Mouse (Mus musculus) neural tube, embryonic 15.5 days (tissue): Measurements from ENCODE around the gene Abhd15. TPM values are rescaled to one million over a fixed set of nuclear protein-coding genes. Genes with fewer than 3 reads are reported as not detected.

ENCODE experiments used
- ATAC-seq: fragments of 200-750 bp; cut with Nextera tagmentation; 2 replicates; pipeline ENCODE4 v1.8.0; 2017; ENCODE audit warnings: mild to moderate bottlenecking, moderate TSS enrichment, moderate library complexity; ENCODE audit not compliant: low FRiP score
- H3K27ac ChIP-seq: fragments of 300-500 bp; sonication (generic); replicated peaks from 2 replicates; pipeline ENCODE4 v1.5.1; 2015; ENCODE audit warnings: mild to moderate bottlenecking, inconsistent platforms
- H3K27me3 ChIP-seq: fragments of 300-500 bp; sonication (generic); replicated peaks from 2 replicates; pipeline ENCODE4 v1.6.1; 2015; ENCODE audit warnings: inconsistent platforms
- H3K36me3 ChIP-seq: fragments of 300-500 bp; sonication (generic); 2 replicates; pipeline ENCODE4 v1.6.1; 2015; ENCODE audit warnings: inconsistent platforms
- H3K4me1 ChIP-seq: fragments of 300-500 bp; sonication (generic); 2 replicates; pipeline ENCODE4 v1.6.1; 2015; ENCODE audit warnings: inconsistent platforms
- H3K4me2 ChIP-seq: fragments of 300-500 bp; sonication (generic); 2 replicates; pipeline ENCODE4 v1.6.1; 2015; ENCODE audit warnings: inconsistent platforms, mild to moderate bottlenecking, moderate library complexity
- H3K4me3 ChIP-seq: fragments of 300-500 bp; sonication (generic); replicated peaks from 2 replicates; pipeline ENCODE4 v1.5.1; 2015; ENCODE audit warnings: mild to moderate bottlenecking, inconsistent platforms
- H3K9ac ChIP-seq: fragments of 300-500 bp; sonication (generic); replicated peaks from 2 replicates; pipeline ENCODE4 v1.6.1; 2015; ENCODE audit warnings: mild to moderate bottlenecking, inconsistent platforms
- H3K9me3 ChIP-seq: fragments of 300-500 bp; sonication (generic); replicated peaks from 2 replicates; pipeline ENCODE4 v1.6.1; 2016; ENCODE audit warnings: inconsistent platforms
- WGBS: fragments of 180-500 bp; shearing (Covaris S2); methylation state at CpG from one replicate; pipeline ENCODE4 v1.1.7; 2015; ENCODE audit warnings: mixed read lengths; 5-methylcytosine and 5-hydroxymethylcytosine counted together
- polyA plus RNA-seq: library from polyadenylated mRNA; unstranded; fragments of >200 nt; fragmentation: Nextera tagmentation; extraction: Ambion mirVana; gene quantifications from 2 replicates; pipeline ENCODE4 v1.2.1, GENCODE M21; 2015

Gene Abhd15
- polyA plus RNA-seq = 2.1 and 3.4 TPM in 2 replicates

GRCm38 (mm10) chr11:77514832-77515636, at the start of gene Abhd15:
Gene Abhd15 (plus strand): TSS chr11:77515121.
- WGBS = under 1% methylated on average over 72 of the region's 72 CpGs
- Histone ChIP-seq H3K4me2 (peak within 1 kb of the TSS; percentile 98), H3K4me3 (peak within 1 kb of the TSS; percentile 63), H3K36me3 (no peaks in the 10 kb centered on the region), H3K9ac (peak within 1 kb of the TSS; percentile 53), H3K27me3 (peaks cover 38% of the 10 kb centered on the region), H3K9me3 (no peaks in the 10 kb centered on the region), H3K4me1 (peaks cover 38% of the 10 kb centered on the region), H3K27ac (peak within 1 kb of the TSS; percentile 28; the same call in 1 of the 2 replicates)
- peak; percentile 54 for ATAC-seq

- H3K27ac ChIP-seq = no peak overlapping the region
- WGBS = 38% methylated on average over 9 of the region's 9 CpGs
- H3K27me3 ChIP-seq = peaks cover 67% of the 10 kb centered on the region
- H3K4me1 ChIP-seq = peaks cover 17% of the 10 kb centered on the region
- no peak overlapping the region for H3K4me2 ChIP-seq
- H3K4me3 ChIP-seq = no peak overlapping the region
- no peaks in the 10 kb centered on the region for H3K9me3 ChIP-seq
- peaks cover 14% of the 10 kb centered on the region for H3K36me3 ChIP-seq
- no peak overlapping the region for H3K9ac ChIP-seq
- no peak for ATAC-seq
These were observed 48.4 kb upstream of the Abhd15 start for GRCm38 (mm10) chr11:77466544-77466943.

- Histone ChIP-seq H3K9me3 (no peaks in the 10 kb centered on the region), H3K27ac (no peak overlapping the region), H3K4me3 (no peak overlapping the region), H3K27me3 (peaks cover 62% of the 10 kb centered on the region), H3K9ac (no peak overlapping the region), H3K36me3 (peaks cover 20% of the 10 kb centered on the region), H3K4me1 (peaks cover 11% of the 10 kb centered on the region), H3K4me2 (no peak overlapping the region)
- ATAC-seq = no peak
- WGBS = 5% methylated on average over 25 of the region's 25 CpGs
These were observed 47.8 kb upstream of the Abhd15 start for GRCm38 (mm10) chr11:77467157-77467556.

DNA sequence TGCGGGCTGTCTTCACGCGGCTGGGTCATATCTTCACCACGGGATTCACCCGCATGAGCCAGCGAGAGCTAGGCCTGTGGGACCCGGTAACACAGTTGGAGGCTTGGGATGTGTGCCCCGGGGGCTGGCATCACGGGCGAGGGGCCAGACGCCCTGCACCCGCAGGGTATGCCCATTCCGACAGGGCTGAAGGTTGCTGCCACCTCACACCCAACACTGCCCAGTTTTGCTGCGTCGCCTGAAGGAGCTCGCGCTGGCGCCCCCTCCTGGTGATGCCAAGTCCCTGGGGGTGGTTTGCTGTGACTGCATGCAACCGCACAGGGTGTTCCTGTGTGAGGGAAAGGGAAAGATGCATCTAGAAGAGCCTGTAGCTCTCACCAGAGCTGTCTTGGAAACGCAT, 47.1 kb upstream of the Abhd15 start:
- WGBS = 13% methylated on average over 20 of the region's 20 CpGs
- H3K4me2 ChIP-seq = peak overlapping the region; percentile 30; the same call in 1 of the 2 replicates
- no peaks in the 10 kb centered on the region for H3K9me3 ChIP-seq
- peaks cover 26% of the 10 kb centered on the region for H3K36me3 ChIP-seq
- H3K4me3 ChIP-seq = no peak overlapping the region
- H3K4me1 ChIP-seq = peaks cover 5% of the 10 kb centered on the region
- peaks cover 59% of the 10 kb centered on the region for H3K27me3 ChIP-seq
- no peak overlapping the region for H3K27ac ChIP-seq
- ATAC-seq = no peak
- no peak overlapping the region for H3K9ac ChIP-seq

DNA sequence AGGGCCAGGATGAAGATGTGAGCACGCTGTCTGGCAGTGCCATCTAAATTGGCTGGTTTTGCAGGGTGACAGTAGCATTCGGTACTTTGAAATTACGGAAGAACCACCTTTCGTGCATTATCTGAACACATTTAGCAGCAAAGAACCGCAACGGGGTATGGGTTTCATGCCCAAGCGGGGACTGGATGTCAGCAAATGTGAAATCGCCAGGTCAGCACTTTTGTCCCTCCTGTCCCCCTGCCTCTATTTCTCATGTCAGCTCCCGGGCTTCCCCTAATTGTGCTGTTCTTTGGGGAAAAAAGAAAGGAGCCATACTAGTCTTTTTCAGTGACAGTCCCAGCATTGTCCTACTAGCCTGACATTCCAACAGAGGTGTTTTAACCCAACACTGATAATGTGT, 46.5 kb upstream of the Abhd15 start:
- WGBS = 82% methylated on average over 9 of the region's 9 CpGs
- Histone ChIP-seq H3K27ac (no peak overlapping the region), H3K4me1 (peaks cover 4% of the 10 kb centered on the region; the same call in 1 of the 2 replicates), H3K9ac (no peak overlapping the region), H3K4me2 (no peak overlapping the region), H3K9me3 (no peaks in the 10 kb centered on the region), H3K4me3 (no peak overlapping the region), H3K27me3 (peaks cover 54% of the 10 kb centered on the region), H3K36me3 (peaks cover 29% of the 10 kb centered on the region)
- no peak for ATAC-seq

- no peak for ATAC-seq
- H3K4me1 ChIP-seq = peaks cover 4% of the 10 kb centered on the region; the same call in 1 of the 2 replicates
- H3K9me3 ChIP-seq = no peaks in the 10 kb centered on the region
- H3K4me3 ChIP-seq = no peak overlapping the region
- H3K4me2 ChIP-seq = no peak overlapping the region
- 76% methylated on average over 27 of the region's 29 CpGs for WGBS
- no peak overlapping the region for H3K9ac ChIP-seq
- peaks cover 27% of the 10 kb centered on the region for H3K27me3 ChIP-seq
- H3K27ac ChIP-seq = no peak overlapping the region
- H3K36me3 ChIP-seq = peaks cover 37% of the 10 kb centered on the region
These were observed 43.5 kb upstream of the Abhd15 start for GRCm38 (mm10) chr11:77471407-77471806.

- H3K4me1 ChIP-seq = peaks cover 1% of the 10 kb centered on the region; the same call in 1 of the 2 replicates
- no peak overlapping the region for H3K4me2 ChIP-seq
- H3K9ac ChIP-seq = no peak overlapping the region
- no peak for ATAC-seq
- no peak overlapping the region for H3K27ac ChIP-seq
- H3K36me3 ChIP-seq = peaks cover 41% of the 10 kb centered on the region
- no peaks in the 10 kb centered on the region for H3K9me3 ChIP-seq
- H3K4me3 ChIP-seq = no peak overlapping the region
- 92% methylated on average over 16 of the region's 16 CpGs for WGBS
- H3K27me3 ChIP-seq = peaks cover 14% of the 10 kb centered on the region; the same call in 1 of the 2 replicates
These were observed 42.1 kb upstream of the Abhd15 start for GRCm38 (mm10) chr11:77472775-77473174.

DNA sequence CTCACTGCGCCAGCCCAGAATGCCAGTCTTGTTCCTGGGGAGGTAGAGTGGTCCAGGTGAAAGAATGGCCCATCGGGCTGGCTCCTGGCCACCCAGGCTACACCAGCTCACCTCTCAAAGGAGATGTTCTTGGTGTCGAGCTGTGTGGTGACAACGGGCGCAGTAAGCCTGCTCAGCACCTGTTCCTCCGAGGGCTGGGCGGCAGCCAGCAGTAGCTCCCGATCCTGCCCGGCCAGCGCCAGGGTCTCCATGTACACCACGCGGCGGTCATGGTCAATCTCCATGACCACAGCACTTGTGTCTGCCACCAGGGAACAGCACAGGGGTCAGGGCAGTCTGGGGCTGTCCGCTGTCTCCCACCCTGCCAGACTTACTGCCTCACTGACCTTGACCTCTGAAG, 38.7 kb upstream of the Abhd15 start:
- H3K4me3 ChIP-seq = no peak overlapping the region
- H3K4me1 ChIP-seq = no peaks in the 10 kb centered on the region
- H3K4me2 ChIP-seq = no peak overlapping the region
- 95% methylated on average over 14 of the region's 14 CpGs for WGBS
- H3K36me3 ChIP-seq = peaks cover 30% of the 10 kb centered on the region
- H3K9me3 ChIP-seq = no peaks in the 10 kb centered on the region
- no peaks in the 10 kb centered on the region for H3K27me3 ChIP-seq
- H3K27ac ChIP-seq = no peak overlapping the region
- ATAC-seq = no peak
- no peak overlapping the region for H3K9ac ChIP-seq

GRCm38 (mm10) chr11:77476895-77477294, 38.0 kb upstream of the Abhd15 start:
- no peaks in the 10 kb centered on the region for H3K9me3 ChIP-seq
- H3K27ac ChIP-seq = no peak overlapping the region
- no peaks in the 10 kb centered on the region; the same call in 1 of the 2 replicates for H3K4me1 ChIP-seq
- H3K4me2 ChIP-seq = no peak overlapping the region
- ATAC-seq = no peak
- WGBS = 95% methylated on average over 6 of the region's 6 CpGs
- peaks cover 23% of the 10 kb centered on the region for H3K36me3 ChIP-seq
- H3K4me3 ChIP-seq = no peak overlapping the region
- no peaks in the 10 kb centered on the region for H3K27me3 ChIP-seq
- no peak overlapping the region for H3K9ac ChIP-seq

DNA sequence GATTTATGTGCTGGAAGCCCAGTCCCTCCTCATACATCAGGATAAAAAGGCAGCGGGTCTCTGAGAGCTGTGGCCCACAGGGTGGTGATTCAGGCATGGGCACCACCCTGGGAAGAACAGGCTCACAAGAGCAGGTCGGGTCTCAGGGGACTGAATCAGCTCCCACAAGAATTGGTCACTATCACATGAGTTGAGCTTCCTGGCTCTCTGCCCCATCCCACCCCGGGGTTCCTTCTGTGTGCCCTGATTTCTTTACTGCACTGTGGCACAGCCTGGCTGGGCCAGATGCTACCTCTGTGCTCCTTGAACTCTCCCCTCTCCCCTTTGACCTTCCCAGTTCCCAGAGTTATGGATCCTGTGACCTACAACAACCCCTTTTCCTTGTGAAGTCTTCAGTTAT, 31.9 kb upstream of the Abhd15 start:
- Histone ChIP-seq H3K4me3 (no peak overlapping the region), H3K36me3 (no peaks in the 10 kb centered on the region), H3K4me1 (peaks cover 52% of the 10 kb centered on the region), H3K27me3 (no peaks in the 10 kb centered on the region), H3K4me2 (no peak overlapping the region), H3K27ac (no peak overlapping the region), H3K9ac (no peak overlapping the region), H3K9me3 (no peaks in the 10 kb centered on the region)
- 75% methylated on average over 3 of the region's 3 CpGs for WGBS
- no peak for ATAC-seq

- H3K4me3 ChIP-seq = no peak overlapping the region
- 0 out of 2 replicates have a peak overlapping the region, but pooled peaks have one; percentile 23 for H3K9ac ChIP-seq
These were observed 31.2 kb upstream of the Abhd15 start for GRCm38 (mm10) chr11:77483510-77484255.

More at GRCm38 (mm10) chr11:77483510-77484255, 31.2 kb upstream of the Abhd15 start:
- WGBS = 73% methylated on average over 11 of the region's 11 CpGs
- ATAC-seq = no peak
- Histone ChIP-seq H3K27me3 (no peaks in the 10 kb centered on the region), H3K4me1 (peaks cover 59% of the 10 kb centered on the region), H3K36me3 (no peaks in the 10 kb centered on the region), H3K27ac (no peak overlapping the region; the same call in 1 of the 2 replicates), H3K9me3 (no peaks in the 10 kb centered on the region), H3K4me2 (no peak overlapping the region)
